Mouse (Mus musculus) thymus, postnatal 14 days (tissue): ENCODE measurements around the gene Tagap.
"Not testable (repeated sequence)": the region's sequence is repeated elsewhere in the genome, so short reads cannot be mapped to it uniquely, and the experiment has no call there.

Experiments used
- DNase-seq: peaks from one replicate; pipeline ENCODE4 v3.0.0; 2021

Gene Tagap

DNA sequence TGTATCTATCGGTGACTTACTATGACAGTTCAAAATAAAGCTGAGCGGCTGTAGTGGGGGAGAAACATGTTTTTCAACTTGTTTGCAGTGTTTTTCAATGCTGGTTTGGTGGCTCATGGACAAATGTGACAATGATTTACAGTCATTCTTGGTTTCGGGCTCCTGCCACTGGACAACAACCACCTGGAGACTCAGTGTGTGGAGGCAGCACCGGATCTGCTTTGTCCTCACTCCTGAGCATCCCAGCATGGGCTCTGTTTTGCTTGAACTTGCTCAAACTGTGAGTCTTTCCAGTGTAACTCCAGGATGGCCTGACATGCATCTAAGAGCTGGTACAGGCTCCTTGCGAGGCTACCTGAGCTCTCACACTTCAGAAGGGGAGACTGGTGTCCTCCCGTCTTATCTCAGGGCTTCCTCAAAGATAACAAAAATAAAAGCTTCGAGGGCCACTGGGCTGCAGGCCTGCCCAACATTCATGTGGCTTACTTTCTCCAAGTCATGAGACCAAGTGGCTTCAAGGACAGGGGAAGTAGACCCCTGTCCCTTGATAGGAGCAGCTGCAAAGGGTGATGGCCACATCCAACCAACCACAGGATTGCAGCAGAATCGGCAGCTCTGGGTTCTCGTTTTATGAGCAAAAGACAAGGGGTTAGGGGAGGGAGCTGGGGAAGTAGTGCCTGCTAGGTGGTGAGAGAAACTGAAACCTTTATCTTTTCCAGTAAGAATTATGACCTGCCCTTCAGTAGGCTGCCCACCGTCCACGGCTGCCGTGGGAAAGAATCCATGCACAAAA lies 8.8 kb upstream of the Tagap start:
- no peak for DNase-seq

- DNase-seq = no peak
Observed at GRCm38 (mm10) chr17:7918355-7918754, 7.4 kb upstream of the Tagap start.

GRCm38 (mm10) chr17:7919209-7919608 lies 6.6 kb upstream of the Tagap start:
- no peak for DNase-seq

- no peak for DNase-seq
Observed at GRCm38 (mm10) chr17:7922564-7922963, 3.2 kb upstream of the Tagap start.

GRCm38 (mm10) chr17:7924185-7924725 lies 1.5 kb upstream of the Tagap start:
- DNase-seq = no peak

GRCm38 (mm10) chr17:7927582-7928535 lies 2.1 kb downstream of the Tagap start:
- peak; percentile 91 for DNase-seq

DNA sequence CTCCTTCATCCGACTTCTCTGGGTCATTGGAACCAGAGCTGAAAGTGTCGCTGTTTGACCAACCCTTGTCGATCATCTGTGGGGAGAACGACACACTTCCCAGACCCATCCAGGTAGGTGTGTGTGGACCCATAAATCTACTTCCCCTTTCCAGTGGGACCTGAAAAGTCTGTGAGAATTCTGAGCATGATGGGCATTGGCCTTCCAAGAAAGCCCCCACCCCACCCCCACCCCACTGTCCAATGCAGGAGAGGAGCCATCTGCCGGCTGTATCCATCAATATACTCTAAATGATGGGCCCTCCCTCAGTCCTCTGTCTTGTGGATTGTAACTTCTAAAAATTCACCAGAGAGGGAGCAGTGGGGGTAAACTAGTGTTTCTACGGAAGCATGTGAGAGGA lies 2.9 kb downstream of the Tagap start:
- no peak for DNase-seq

DNA sequence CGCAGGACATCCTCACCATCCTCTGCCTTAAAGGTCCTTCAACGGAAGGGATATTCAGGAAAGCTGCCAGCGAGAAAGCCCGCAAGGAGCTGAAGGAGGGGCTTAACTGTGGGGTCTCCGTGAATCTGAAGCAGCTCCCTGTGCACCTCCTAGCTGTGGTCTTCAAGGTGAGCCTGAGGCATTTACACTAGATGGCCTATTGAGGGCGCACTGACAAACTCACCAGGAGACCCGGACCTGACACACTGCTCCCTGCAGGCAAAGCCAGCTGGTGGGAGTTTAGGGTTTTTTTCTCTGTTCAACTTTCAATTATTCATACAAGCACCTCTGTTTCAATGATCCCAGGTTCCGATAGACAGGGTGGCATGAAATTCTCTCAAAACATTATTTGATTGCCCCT lies 3.5 kb downstream of the Tagap start:
- no peak for DNase-seq

GRCm38 (mm10) chr17:7931096-7931990 lies 5.5 kb downstream of the Tagap start:
- DNase-seq = no peak

DNA sequence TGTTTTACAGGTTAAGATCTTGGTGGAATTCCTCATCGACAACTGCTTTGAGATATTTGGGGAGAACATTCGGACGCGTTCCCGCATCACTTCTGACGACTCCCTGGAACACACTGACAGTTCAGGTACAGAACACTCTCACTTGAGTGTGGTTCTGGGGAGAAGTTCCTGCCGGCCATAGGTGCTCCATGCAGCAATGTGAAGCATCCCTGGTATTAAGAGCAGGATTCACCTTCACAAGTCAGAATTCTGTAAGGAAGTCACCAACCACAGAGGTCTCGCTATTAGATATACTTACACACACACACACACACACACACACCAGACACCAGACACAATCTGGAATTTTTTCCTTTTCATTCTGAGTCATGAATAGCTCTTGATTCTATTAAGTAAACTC lies 6.3 kb downstream of the Tagap start:
- DNase-seq = not testable (repeated sequence)

DNA sequence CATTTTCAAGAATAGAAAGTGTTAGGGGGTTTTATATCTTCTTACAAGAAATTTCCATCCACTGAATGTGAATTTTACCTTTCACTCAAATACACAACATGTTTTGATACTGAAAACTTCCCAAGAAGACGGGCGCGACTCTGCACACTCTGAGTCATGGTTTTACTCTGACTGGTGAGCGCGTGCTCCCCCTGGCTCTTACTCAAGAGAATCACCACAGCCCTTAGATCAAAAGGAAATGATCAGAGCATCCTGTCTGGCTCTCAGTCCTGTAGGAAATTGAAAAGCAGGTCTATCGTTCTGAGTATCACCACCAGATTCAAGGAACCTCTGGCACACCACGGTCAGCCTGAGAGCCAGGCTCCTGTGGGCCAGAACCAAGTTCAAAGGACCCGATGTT lies 13.8 kb downstream of the Tagap start:
- peak; percentile 66 for DNase-seq

- peak; percentile 79 for DNase-seq
Observed at GRCm38 (mm10) chr17:7945117-7946052, 19.6 kb downstream of the Tagap start, which contains the start of gene Rsph3a. Gene Rsph3a, plus strand, starts transcription at chr17:7945614.

DNA sequence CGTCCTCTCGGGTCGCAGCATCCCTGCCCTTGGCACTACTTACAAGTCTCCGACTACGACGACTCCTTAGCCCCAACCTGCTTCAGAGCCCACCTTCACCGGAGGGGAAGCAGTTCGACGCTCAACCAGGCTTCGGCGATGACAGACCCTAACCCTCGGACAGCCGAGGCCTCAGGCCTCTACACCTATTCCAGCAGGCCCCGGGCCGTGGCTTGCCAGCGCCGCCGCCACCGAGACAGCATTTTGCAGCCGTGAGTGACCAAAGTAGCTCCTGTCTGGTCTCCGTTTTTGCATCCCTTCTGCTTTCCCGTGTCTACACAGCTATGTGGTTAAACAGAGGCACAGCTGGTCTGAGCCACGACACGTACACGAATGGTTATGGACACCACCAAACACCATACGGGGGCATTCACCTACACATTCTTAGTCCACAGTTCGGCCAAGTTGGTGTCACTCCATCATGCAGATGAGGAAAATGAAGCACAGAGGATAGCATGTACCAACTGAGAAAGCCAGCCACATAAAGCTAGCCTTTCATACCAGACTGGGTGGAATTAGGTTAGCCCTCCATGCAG lies 20.3 kb downstream of the Tagap start:
- DNase-seq = not testable (repeated sequence)

GRCm38 (mm10) chr17:7951333-7951732 lies 25.5 kb downstream of the Tagap start:
- DNase-seq = not testable (repeated sequence)

- not testable (repeated sequence) for DNase-seq
Observed at GRCm38 (mm10) chr17:7957242-7957641, 31.4 kb downstream of the Tagap start.

GRCm38 (mm10) chr17:7963333-7963732 lies 37.5 kb downstream of the Tagap start:
- not testable (repeated sequence) for DNase-seq

- not testable (repeated sequence) for DNase-seq
Observed at GRCm38 (mm10) chr17:7964398-7964797, 38.6 kb downstream of the Tagap start.

GRCm38 (mm10) chr17:7968490-7968889 lies 42.7 kb downstream of the Tagap start:
- DNase-seq = not testable (repeated sequence)

GRCm38 (mm10) chr17:7969782-7970181 lies 44.0 kb downstream of the Tagap start:
- DNase-seq = not testable (repeated sequence)

DNA sequence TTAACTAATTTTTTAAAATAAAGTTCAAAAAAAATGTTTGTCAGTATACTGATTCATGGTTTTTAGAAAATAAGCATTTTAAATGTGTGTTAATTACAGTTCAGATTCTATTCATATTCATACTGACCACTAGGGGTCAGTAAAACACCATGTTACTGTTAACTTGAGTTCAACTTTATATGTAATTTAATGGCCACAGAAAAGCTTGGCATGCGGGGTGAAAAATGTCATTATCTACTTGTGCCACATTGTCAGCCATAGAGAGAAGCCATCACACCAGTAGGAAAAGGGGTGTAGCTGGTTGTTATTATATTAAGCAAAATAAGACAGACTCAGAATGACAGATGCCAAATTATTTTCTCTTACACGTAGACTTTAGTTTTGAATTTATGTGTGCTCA lies 57.7 kb downstream of the Tagap start:
- DNase-seq = not testable (repeated sequence)
